Mouse (Mus musculus): ENCODE measurements at regions not wholly inside any gene's neighbourhood (a gene's known extent, or its start where the extent isn't known, plus 50 kb on each side); places are given as distances from the start of the nearest gene placed in this dataset.
A peak's percentile ranks its signal among the peaks of the same experiment; 100 is the strongest.

GRCm38 (mm10) chr14:76624626-76625378 is 68.1 kb upstream of the Serp2 start:
- Histone ChIP-seq H3K9me3 (replicated peaks) (no peaks in the 10 kb centered on the region), H3K27ac (replicated peaks) (no peak overlapping the region), H3K27me3 (no peaks in the 10 kb centered on the region), H3K36me3 (no peaks in the 10 kb centered on the region), H3K9ac (no peak overlapping the region), H3K4me3 (replicated peaks) (no peak overlapping the region), H3K4me2 (replicated peaks) (no peak overlapping the region), H3K4me1 (peaks cover 46% of the 10 kb centered on the region)
- 62% methylated on average over 7 of the region's 7 CpGs for WGBS
- no peak for ATAC-seq (ENCODE audit: insufficient number of reproducible peaks, low FRiP score, low TSS enrichment, low read depth)

GRCm38 (mm10) chr14:76623371-76623988 is 66.8 kb upstream of the Serp2 start:
- 40% methylated on average over 10 of the region's 10 CpGs for WGBS
- peak overlapping the region; percentile 67 for H3K27ac ChIP-seq (replicated peaks)
- H3K36me3 ChIP-seq: no peaks in the 10 kb centered on the region
- H3K4me2 ChIP-seq (replicated peaks): no peak overlapping the region
- H3K9me3 ChIP-seq (replicated peaks): no peaks in the 10 kb centered on the region
- peaks cover 54% of the 10 kb centered on the region for H3K4me1 ChIP-seq
- H3K9ac ChIP-seq: no peak overlapping the region
- no peaks in the 10 kb centered on the region for H3K27me3 ChIP-seq
- no peak overlapping the region for H3K4me3 ChIP-seq (replicated peaks)
- ATAC-seq (ENCODE audit: insufficient number of reproducible peaks, low FRiP score, low TSS enrichment, low read depth): no peak

DNA sequence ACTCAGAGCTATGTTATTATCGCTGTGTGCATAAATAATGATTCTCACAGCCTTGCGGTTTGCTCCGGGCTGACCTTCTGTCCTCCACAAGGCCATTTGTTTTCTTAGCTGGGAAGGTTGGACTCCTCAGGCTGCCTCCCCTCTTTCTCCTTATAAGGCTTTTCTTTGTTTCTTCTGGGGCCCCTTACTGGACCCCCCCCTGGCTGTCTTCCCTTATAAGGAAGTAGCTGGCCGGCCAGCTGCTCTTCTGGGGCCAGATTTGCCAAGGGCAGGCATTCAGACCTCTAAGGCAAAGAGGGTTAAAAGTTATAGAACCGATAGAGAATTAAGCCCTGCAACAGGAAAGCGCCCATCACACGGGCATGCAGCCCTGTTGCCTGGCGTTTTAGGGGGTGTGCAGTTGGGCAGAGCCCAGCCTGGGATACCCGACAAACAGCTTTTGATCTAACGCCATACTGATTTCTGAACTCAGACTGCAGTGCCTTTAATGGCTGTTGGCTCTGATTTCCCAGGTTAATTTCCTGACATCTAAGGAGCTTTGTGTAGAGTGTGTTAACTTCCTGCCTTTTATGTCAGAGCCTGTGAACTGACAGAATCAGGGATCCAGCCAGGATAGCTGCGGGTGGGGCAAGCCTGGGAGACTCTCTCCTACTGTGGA is 66.1 kb upstream of the Serp2 start:
- Histone ChIP-seq H3K27ac (replicated peaks) (peak overlapping the region; percentile 67), H3K4me2 (replicated peaks) (0 out of 2 replicates have a peak overlapping the region, but pooled peaks have one; percentile 19), H3K27me3 (no peaks in the 10 kb centered on the region), H3K9me3 (replicated peaks) (no peaks in the 10 kb centered on the region), H3K36me3 (no peaks in the 10 kb centered on the region), H3K4me3 (replicated peaks) (no peak overlapping the region), H3K9ac (0 out of 2 replicates have a peak overlapping the region, but pooled peaks have one; percentile 1), H3K4me1 (peaks cover 61% of the 10 kb centered on the region)
- no peak for ATAC-seq (ENCODE audit: insufficient number of reproducible peaks, low FRiP score, low TSS enrichment, low read depth)
- WGBS: 18% methylated on average over 11 of the region's 11 CpGs

DNA sequence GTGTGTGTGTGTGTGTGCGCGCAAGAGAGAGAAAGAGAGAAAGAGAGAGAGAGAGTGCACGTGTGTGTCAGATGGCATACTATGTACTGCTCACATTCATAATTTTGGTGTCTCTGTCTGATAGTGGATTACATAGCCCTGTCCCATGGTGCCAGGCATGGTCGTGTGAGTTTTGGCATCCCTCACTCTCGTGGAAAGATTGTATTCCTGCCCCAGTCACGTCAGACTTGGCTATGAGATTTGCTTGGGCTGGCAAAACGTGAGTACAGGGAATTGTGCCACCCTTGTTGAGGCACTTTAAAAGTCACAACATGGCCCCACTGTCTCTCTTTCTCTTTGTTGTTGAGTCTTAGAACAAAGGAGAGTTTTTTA is 62.3 kb upstream of the Serp2 start:
- Histone ChIP-seq H3K36me3 (no peaks in the 10 kb centered on the region), H3K4me3 (replicated peaks) (no peak overlapping the region), H3K9me3 (replicated peaks) (no peaks in the 10 kb centered on the region), H3K9ac (no peak overlapping the region), H3K4me2 (replicated peaks) (no peak overlapping the region), H3K27ac (replicated peaks) (peak overlapping the region; percentile 28; the same call in 1 of the 2 replicates), H3K27me3 (no peaks in the 10 kb centered on the region), H3K4me1 (peaks cover 53% of the 10 kb centered on the region)
- 0 out of 2 replicates have a peak, but pooled peaks have one; percentile 9 for ATAC-seq (ENCODE audit: insufficient number of reproducible peaks, low FRiP score, low TSS enrichment, low read depth)
- 58% methylated on average over 7 of the region's 7 CpGs for WGBS

GRCm38 (mm10) chr14:76618331-76619037 is 61.8 kb upstream of the Serp2 start:
- no peak for ATAC-seq (ENCODE audit: insufficient number of reproducible peaks, low FRiP score, low TSS enrichment, low read depth)
- WGBS: 35% methylated on average over 14 of the region's 14 CpGs
- Histone ChIP-seq H3K4me2 (replicated peaks) (no peak overlapping the region), H3K27me3 (no peaks in the 10 kb centered on the region), H3K9me3 (replicated peaks) (no peaks in the 10 kb centered on the region), H3K36me3 (no peaks in the 10 kb centered on the region), H3K27ac (replicated peaks) (peak overlapping the region; percentile 24), H3K4me1 (peaks cover 49% of the 10 kb centered on the region), H3K4me3 (replicated peaks) (no peak overlapping the region), H3K9ac (no peak overlapping the region)

DNA sequence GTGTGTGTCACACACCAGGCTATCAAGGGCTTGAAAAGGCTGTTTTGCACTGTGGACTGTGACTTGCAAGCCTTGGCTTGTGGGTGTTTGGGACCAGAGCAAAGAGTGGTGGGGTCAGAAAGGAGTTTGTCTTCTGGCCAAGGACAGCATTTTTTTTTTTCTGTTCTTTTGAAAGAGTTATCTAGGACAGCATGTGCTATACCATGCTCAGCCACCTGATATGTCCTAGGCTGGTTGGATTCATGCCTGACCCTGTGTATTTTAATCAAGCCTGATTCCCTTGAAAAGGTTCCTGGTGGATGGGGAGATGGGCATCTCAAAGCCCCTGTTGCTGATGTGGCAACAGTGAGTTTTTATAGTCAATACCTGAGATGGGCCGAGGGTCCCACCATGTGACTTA is 61.2 kb upstream of the Serp2 start:
- H3K36me3 ChIP-seq: no peaks in the 10 kb centered on the region
- no peak for ATAC-seq (ENCODE audit: insufficient number of reproducible peaks, low FRiP score, low TSS enrichment, low read depth)
- H3K4me1 ChIP-seq: peaks cover 43% of the 10 kb centered on the region
- 87% methylated on average over 1 of the region's 1 CpGs for WGBS
- H3K4me2 ChIP-seq (replicated peaks): no peak overlapping the region
- no peak overlapping the region for H3K4me3 ChIP-seq (replicated peaks)
- no peak overlapping the region for H3K9ac ChIP-seq
- peak overlapping the region; percentile 24; the same call in 1 of the 2 replicates for H3K27ac ChIP-seq (replicated peaks)
- no peaks in the 10 kb centered on the region for H3K27me3 ChIP-seq
- no peaks in the 10 kb centered on the region for H3K9me3 ChIP-seq (replicated peaks)

DNA sequence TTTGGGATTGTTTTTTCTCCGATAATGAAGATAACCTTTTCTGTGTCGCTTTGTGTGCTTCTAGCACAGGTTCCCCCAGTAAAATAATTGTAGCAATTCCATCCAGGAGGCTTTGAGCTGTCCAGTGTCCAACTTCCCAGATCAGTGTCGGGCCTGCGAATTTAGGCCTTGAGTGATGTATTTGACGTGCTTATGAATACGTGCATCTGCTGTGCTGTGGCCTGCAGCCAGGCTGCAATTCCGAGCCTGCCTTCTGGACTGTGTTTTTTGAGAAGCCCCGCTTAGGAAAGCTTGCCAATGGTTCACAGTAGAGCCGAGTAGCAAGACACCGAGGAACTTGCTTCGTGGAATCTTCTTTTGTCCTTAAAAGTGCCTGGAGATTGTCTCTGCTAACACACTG is 60.8 kb upstream of the Serp2 start:
- no peaks in the 10 kb centered on the region for H3K36me3 ChIP-seq
- ATAC-seq (ENCODE audit: insufficient number of reproducible peaks, low FRiP score, low TSS enrichment, low read depth): no peak
- H3K4me1 ChIP-seq: peaks cover 39% of the 10 kb centered on the region
- 56% methylated on average over 11 of the region's 11 CpGs for WGBS
- no peak overlapping the region for H3K4me3 ChIP-seq (replicated peaks)
- H3K27ac ChIP-seq (replicated peaks): peak overlapping the region; percentile 24; the same call in 1 of the 2 replicates
- H3K4me2 ChIP-seq (replicated peaks): no peak overlapping the region
- H3K27me3 ChIP-seq: no peaks in the 10 kb centered on the region
- no peak overlapping the region for H3K9ac ChIP-seq
- H3K9me3 ChIP-seq (replicated peaks): no peaks in the 10 kb centered on the region

GRCm38 (mm10) chr14:76616367-76616683 is 59.6 kb upstream of the Serp2 start:
- no peak overlapping the region for H3K4me3 ChIP-seq (replicated peaks)
- ATAC-seq (ENCODE audit: insufficient number of reproducible peaks, low FRiP score, low TSS enrichment, low read depth): no peak
- H3K27me3 ChIP-seq: no peaks in the 10 kb centered on the region
- H3K4me2 ChIP-seq (replicated peaks): no peak overlapping the region
- WGBS: 19% methylated on average over 3 of the region's 3 CpGs
- H3K9ac ChIP-seq: no peak overlapping the region
- no peaks in the 10 kb centered on the region for H3K9me3 ChIP-seq (replicated peaks)
- H3K4me1 ChIP-seq: peaks cover 30% of the 10 kb centered on the region
- H3K27ac ChIP-seq (replicated peaks): no peak overlapping the region
- no peaks in the 10 kb centered on the region for H3K36me3 ChIP-seq

GRCm38 (mm10) chr14:76615603-76616366 is 59.1 kb upstream of the Serp2 start:
- Histone ChIP-seq H3K9me3 (replicated peaks) (no peaks in the 10 kb centered on the region), H3K4me2 (replicated peaks) (no peak overlapping the region), H3K36me3 (no peaks in the 10 kb centered on the region), H3K27ac (replicated peaks) (no peak overlapping the region), H3K4me1 (peaks cover 34% of the 10 kb centered on the region), H3K9ac (no peak overlapping the region), H3K4me3 (replicated peaks) (no peak overlapping the region), H3K27me3 (no peaks in the 10 kb centered on the region)
- 65% methylated on average over 8 of the region's 8 CpGs for WGBS
- no peak for ATAC-seq (ENCODE audit: insufficient number of reproducible peaks, low FRiP score, low TSS enrichment, low read depth)

DNA sequence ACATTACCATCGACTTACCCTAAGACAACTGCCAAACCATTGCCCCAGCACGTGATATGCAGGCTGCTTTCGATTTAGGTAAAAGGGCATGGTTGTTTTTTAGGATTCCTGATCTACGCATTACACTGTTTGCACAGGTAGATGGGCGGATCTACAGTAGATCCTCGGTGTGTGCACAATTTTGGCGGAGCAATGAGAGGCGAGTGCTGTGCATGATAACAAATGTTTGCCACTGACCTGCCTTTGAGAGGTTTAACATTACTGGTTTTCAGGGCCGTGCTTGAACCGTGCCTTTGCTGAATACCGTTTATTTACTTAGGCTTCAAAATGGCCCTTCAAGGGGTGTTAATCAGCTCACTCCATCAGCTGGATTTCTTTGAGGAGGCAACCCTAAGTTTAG is 58.5 kb upstream of the Serp2 start:
- peaks cover 34% of the 10 kb centered on the region for H3K4me1 ChIP-seq

More for the DNA sequence above, 58.5 kb upstream of the Serp2 start:
- no peak for ATAC-seq (ENCODE audit: insufficient number of reproducible peaks, low FRiP score, low TSS enrichment, low read depth)
- Histone ChIP-seq H3K9me3 (replicated peaks) (no peaks in the 10 kb centered on the region), H3K36me3 (no peaks in the 10 kb centered on the region), H3K27ac (replicated peaks) (no peak overlapping the region), H3K4me3 (replicated peaks) (no peak overlapping the region), H3K4me2 (replicated peaks) (no peak overlapping the region), H3K9ac (no peak overlapping the region), H3K27me3 (no peaks in the 10 kb centered on the region)
- 80% methylated on average over 11 of the region's 11 CpGs for WGBS

Data from embryonic facial prominence, embryonic 15.5 days (tissue).